Mouse (Mus musculus) liver, adult 2 months (tissue): ENCODE measurements at regions not wholly inside any gene's neighbourhood (a gene's known extent, or its start where the extent isn't known, plus 50 kb on each side); places are given as distances from the start of the nearest gene placed in this dataset.
A peak's percentile ranks its signal among the peaks of the same experiment; 100 is the strongest.

Source experiments
- DNase-seq: peaks from one replicate; pipeline ENCODE4 v3.0.0-alpha.2; 2011; ENCODE audit warnings: low read depth, low spot score; ENCODE audit errors: extremely low read depth
- H3K27ac ChIP-seq: fragments of 200-500 bp; replicated peaks from 2 replicates; pipeline ENCODE4 v1.5.1; 2012; ENCODE audit warnings: low read depth, mild to moderate bottlenecking, control low read depth, inconsistent platforms, low read length; ENCODE audit not compliant: insufficient read depth
- H3K27me3 ChIP-seq: fragments of 200-500 bp; 2 replicates; pipeline ENCODE4 v1.6.1; 2012; ENCODE audit warnings: mild to moderate bottlenecking, moderate library complexity, low read length, inconsistent platforms; ENCODE audit not compliant: control insufficient read depth, insufficient read depth
- H3K36me3 ChIP-seq: fragments of 200-500 bp; 2 replicates; pipeline ENCODE4 v1.6.1; 2012; ENCODE audit warnings: low read length, inconsistent platforms; ENCODE audit not compliant: control insufficient read depth, insufficient read depth
- H3K4me1 ChIP-seq: fragments of 200-500 bp; 2 replicates; pipeline ENCODE4 v1.6.1; 2011; ENCODE audit warnings: low read length; ENCODE audit not compliant: control insufficient read depth, insufficient read depth
- H3K4me3 ChIP-seq: fragments of 200-500 bp; 2 replicates; pipeline ENCODE4 v1.5.1; 2011; ENCODE audit warnings: low read depth, mild to moderate bottlenecking, control low read depth, low read length, moderate library complexity; ENCODE audit not compliant: insufficient read depth
- H3K79me2 ChIP-seq: fragments of 200-500 bp; 2 replicates; pipeline ENCODE4 v1.6.1; 2012; ENCODE audit warnings: inconsistent platforms, mild to moderate bottlenecking, low read length, moderate library complexity; ENCODE audit not compliant: control insufficient read depth, insufficient read depth
- H3K9ac ChIP-seq: fragments of 200-500 bp; 2 replicates; pipeline ENCODE4 v1.6.1; 2012; ENCODE audit warnings: low read depth, mild to moderate bottlenecking, control low read depth, inconsistent platforms, low read length
- CTCF ChIP-seq: fragments of 200-500 bp; IDR thresholded peaks from 2 replicates; pipeline ENCODE4 v1.5.1; 2011; ENCODE audit warnings: low read depth, low read length, control low read depth
- POLR2A ChIP-seq: fragments of 200-500 bp; IDR thresholded peaks from 2 replicates; pipeline ENCODE4 v1.6.1; 2011; ENCODE audit warnings: low read length, control low read depth; ENCODE audit not compliant: insufficient read depth; ENCODE audit errors: extremely low read depth
- WGBS: fragments of 180-500 bp; shearing (Covaris S2); methylation state at CpG from one replicate; pipeline ENCODE4 v1.1.7; 2018; 5-methylcytosine and 5-hydroxymethylcytosine counted together

GRCm38 (mm10) chr14:25338404-25339051, 120.5 kb upstream of the Zmiz1 start:
- WGBS, result 88% methylated on average over 9 of the region's 9 CpGs
- Histone ChIP-seq H3K4me1 (peaks cover 3% of the 10 kb centered on the region), H3K36me3 (no peaks in the 10 kb centered on the region), H3K27ac (no peak overlapping the region), H3K27me3 (no peaks in the 10 kb centered on the region), H3K79me2 (no peaks in the 10 kb centered on the region), H3K4me3 (no peak overlapping the region), H3K9ac (no peak overlapping the region)
- no peak for TF ChIP-seq POLR2A
- TF ChIP-seq CTCF, result no peak
- DNase-seq, result no peak

GRCm38 (mm10) chr14:25340845-25341244, 118.1 kb upstream of the Zmiz1 start:
- DNase-seq, result no peak
- Histone ChIP-seq H3K27me3 (no peaks in the 10 kb centered on the region), H3K36me3 (no peaks in the 10 kb centered on the region), H3K4me3 (no peak overlapping the region), H3K79me2 (no peaks in the 10 kb centered on the region), H3K27ac (no peak overlapping the region), H3K4me1 (peaks cover 3% of the 10 kb centered on the region), H3K9ac (no peak overlapping the region)
- 93% methylated on average over 9 of the region's 9 CpGs for WGBS
- TF ChIP-seq CTCF (no peak), POLR2A (no peak)

- H3K4me1 ChIP-seq, result peaks cover 7% of the 10 kb centered on the region
- no peak for TF ChIP-seq CTCF
- no peak for TF ChIP-seq POLR2A
- no peaks in the 10 kb centered on the region for H3K27me3 ChIP-seq
- no peak overlapping the region for H3K9ac ChIP-seq
- no peak overlapping the region for H3K27ac ChIP-seq
- H3K36me3 ChIP-seq, result no peaks in the 10 kb centered on the region
- H3K79me2 ChIP-seq, result no peaks in the 10 kb centered on the region
- no peak for DNase-seq
- 76% methylated on average over 9 of the region's 9 CpGs for WGBS
- no peak overlapping the region for H3K4me3 ChIP-seq
Observed at GRCm38 (mm10) chr14:25341848-25342427, 117.0 kb upstream of the Zmiz1 start.

GRCm38 (mm10) chr14:25342865-25343565, 116.0 kb upstream of the Zmiz1 start:
- H3K27ac ChIP-seq, result no peak overlapping the region
- no peaks in the 10 kb centered on the region for H3K36me3 ChIP-seq
- H3K4me3 ChIP-seq, result no peak overlapping the region
- no peak overlapping the region for H3K9ac ChIP-seq
- no peaks in the 10 kb centered on the region for H3K79me2 ChIP-seq
- no peaks in the 10 kb centered on the region for H3K27me3 ChIP-seq
- peaks cover 7% of the 10 kb centered on the region for H3K4me1 ChIP-seq
- WGBS, result 59% methylated on average over 4 of the region's 4 CpGs
- no peak for DNase-seq
- no peak for TF ChIP-seq CTCF
- TF ChIP-seq POLR2A, result no peak

DNA sequence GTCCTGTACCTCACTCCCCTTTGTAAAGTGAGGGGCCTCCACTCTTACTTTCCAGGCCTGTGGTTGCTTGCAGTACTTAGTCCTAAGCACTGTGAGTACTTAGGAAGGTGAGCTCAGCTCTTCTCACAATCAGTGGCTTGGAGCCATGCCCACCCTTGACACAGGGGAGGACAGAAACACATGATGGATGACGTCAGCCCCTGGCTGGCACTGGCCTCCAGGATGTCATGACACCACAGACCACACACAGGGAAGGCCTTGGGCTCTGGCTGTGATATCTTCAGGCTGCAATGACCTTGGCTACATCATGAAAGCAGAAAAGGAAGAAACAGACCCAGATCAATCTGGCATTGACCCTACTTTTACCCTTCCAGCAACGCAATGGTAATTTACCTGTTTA, 113.0 kb upstream of the Zmiz1 start:
- WGBS, result 13% methylated on average over 2 of the region's 2 CpGs
- TF ChIP-seq CTCF (no peak), POLR2A (no peak)

More for the DNA sequence above, 113.0 kb upstream of the Zmiz1 start:
- Histone ChIP-seq H3K27me3 (no peaks in the 10 kb centered on the region), H3K36me3 (no peaks in the 10 kb centered on the region), H3K27ac (no peak overlapping the region), H3K4me1 (peaks cover 7% of the 10 kb centered on the region), H3K9ac (no peak overlapping the region), H3K4me3 (no peak overlapping the region), H3K79me2 (no peaks in the 10 kb centered on the region)
- DNase-seq, result peak; percentile 58
